Mouse (Mus musculus): Measurements from ENCODE around the gene Rabgef1.

The Rabgef1 gene

DNA sequence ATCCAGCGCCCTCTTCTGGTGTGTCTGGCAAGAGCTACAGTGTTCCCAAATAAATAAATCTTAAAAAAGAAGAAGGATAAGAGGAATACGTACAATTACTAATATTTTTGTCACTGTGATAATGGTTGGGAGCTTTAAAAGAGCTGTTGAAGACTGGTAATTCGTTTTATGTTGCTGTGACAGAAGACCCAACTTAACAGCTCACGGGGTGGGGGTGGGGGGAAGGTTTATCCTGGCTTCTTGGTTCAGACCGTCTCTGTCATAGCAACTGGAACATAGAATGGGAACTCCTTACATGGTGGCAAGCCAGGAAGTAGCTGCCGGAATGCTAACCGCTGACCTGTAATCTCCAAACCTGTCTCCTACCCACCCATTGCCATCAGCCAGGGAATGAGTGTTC lies 45.2 kb downstream of the Rabgef1 start, which contains the start of gene Tmem248:
Gene Tmem248, plus strand, starts transcription at position 301 of the 400 bp plus-strand sequence.
- DNase-seq (ENCODE audit: low read depth) = no peak

DNA sequence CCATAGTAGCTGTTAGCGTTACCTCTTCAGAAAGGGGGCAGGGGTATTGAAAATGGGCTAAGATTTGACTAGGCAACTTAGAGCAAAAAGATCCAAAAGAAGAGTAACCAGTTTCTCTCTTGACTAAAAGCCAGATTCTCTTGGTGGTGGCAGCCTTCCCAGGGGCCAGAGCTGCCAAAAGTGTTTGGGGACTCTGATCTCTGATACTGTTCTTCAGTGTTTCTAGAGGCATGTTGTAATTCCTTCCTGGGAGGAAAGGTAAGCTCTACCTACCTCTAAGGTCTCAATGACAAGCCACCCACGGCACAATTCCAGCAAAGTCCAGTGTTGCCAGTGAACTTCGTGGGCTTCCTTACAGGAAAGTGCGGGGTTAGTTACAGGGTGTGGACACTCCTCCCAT lies 45.8 kb downstream of the Rabgef1 start:
- no peak for DNase-seq (ENCODE audit: low read depth)

DNA sequence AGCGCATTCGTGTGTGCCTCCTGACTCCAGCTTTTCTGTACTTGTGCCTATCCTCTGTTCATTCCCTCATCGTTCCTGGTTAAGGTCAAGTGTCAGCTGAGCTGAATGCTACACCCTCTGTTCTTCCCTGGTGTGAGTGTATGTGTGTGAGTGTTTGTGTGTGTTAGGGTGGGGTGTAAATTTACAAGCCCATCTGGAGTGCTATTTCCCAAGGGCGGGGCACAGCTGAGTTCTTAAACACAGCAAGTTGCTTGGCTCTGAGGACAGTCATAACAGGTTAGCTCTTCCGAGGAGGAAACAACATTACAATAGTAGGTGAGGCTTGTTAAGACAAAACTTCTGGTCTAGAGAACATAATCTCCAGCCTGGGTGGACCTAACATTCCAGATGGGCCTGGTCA lies 46.7 kb downstream of the Rabgef1 start:
- DNase-seq (ENCODE audit: low read depth) = no peak

DNA sequence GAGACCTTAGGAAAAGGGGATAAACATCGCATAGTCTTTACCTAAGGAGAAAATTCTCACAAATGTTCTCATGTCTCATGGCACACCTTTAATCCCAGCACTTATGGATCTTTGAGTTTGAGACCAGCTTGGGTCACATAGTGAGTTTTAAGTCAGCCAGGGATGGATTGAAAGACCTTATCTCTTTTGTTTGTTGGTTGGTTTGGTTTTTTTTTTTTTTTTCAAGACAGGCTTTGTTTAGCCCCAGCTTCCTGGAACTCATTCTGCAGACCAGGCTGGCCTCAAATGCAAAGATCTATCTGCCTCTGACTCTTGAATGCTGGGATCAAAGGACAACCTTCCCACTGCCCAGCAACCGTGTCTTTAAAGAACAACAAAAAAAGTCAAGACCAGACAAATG lies 49.7 kb downstream of the Rabgef1 start:
- peak; percentile 11 for DNase-seq (ENCODE audit: low read depth)

DNA sequence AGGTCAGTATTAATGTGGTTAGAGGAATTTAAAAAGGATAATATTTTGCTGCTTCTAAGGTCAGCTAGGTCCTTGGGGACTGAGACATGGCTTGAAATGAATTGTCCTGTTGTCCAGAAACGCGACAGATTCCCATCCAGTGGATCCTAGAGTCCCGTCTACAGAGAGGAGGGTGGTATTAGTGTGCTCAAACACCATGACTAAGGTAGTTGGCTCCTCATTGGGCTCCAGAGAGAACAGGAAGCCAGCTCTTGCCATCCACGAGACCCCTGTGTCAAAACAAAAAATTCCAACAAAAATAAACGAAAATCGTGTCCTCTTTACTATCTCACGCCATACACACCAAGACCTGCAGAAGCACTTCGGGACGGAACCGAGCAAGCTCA lies 50.2 kb downstream of the Rabgef1 start:
- DNase-seq (ENCODE audit: low read depth) = no peak

DNA sequence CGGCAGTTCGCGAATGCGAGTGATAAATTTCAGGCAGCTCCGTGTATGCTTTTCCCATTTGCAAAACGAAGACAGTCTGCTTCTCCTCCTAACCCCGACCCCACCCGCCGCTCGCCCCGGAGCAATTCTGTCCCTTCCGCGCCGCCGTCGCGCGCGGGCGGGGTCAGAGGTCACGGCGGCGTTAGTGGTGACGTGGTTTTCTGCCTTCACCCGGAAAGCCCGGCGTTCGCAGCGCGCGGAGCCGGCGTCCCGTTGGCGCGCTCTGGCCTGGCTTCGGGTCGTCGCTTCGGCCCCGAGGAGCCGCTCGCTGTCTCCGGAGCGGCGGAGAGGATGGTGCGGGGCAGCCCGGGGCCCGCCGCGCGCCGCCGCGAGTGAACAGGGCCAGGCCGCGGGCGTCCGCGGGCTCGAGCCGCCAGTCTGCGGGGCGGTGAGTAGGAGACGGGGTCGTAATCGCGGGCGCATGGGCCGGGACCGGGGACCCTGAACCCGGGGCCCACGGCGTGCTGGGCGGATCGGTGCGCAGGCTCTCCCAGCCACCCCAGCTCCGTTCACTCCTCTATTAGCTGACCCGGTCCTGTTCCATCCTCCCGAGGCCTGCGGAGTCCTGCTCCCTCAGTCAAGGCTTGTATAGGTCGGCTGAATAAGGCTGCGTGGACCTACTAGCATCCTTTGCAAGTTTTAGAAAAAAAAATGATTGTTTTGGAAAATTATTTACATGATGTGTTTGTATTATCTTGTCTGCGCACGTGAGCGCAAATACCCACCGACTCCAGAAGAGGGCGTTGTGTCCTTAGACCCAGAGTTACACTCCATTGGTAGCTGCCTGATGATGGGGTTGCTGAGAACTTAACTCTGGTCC lies 50.8 kb downstream of the Rabgef1 start:
- DNase-seq (ENCODE audit: low read depth) = peak; percentile 94

DNA sequence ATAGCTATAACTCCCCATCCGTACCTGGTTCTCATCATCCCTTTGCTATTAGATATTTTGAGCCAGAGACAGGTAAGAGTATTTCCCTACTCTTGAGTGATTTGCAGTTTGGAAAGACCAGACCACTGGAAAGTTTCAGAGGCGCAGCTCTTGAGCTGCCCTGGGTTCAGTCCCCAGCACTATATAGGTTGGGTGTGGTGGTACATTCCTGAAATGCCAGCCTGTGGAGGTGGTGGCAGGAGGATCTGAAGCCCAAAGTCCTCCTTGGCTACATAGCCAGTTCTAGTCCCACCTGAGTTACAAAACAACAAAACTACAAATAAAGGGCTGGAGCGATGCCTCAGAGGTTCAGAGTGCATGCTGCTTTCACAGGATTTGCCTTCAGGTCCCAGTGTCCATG lies 55.2 kb downstream of the Rabgef1 start:
- no peak for DNase-seq (ENCODE audit: low read depth)

DNA sequence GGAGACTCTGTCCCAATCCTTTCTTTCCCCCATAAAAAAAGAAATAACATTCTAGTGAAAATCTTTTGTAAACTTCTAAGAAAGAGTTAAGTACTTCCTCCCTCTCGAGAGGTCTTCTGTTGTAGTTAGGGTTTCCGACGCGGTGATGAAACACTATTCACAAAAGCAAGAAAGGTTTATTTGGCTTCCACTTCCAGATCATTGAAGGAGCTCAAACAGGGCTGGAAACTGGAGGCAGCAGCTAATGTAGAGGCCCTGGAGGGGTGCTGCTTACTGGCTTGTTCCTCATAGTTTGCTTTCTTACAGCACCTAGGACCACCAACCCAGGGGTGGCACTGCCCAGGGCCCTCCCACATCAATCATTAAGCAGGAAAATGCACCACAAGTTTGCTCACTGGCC lies 56.5 kb downstream of the Rabgef1 start:
- no peak for DNase-seq (ENCODE audit: low read depth)

DNA sequence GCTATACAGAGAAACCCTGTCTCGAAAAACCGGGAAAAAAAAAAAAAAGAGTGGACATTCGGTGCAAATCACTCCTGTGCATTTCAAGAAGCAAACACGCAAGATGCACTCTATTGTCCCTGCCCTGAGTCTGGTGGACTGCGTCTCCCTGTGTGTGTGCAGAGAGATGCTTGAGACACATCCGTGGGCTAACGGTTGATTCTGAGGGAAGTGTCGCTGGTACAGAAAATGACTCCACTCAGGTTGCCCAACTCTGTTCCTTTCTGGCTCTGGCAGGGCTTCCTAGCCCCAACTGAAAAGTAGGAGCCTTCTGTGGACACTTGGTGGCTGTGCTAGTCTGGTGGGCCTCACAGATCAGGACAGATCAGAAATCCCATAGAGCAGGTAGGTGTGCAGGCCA lies 64.7 kb downstream of the Rabgef1 start:
- DNase-seq (ENCODE audit: low read depth) = no peak

DNA sequence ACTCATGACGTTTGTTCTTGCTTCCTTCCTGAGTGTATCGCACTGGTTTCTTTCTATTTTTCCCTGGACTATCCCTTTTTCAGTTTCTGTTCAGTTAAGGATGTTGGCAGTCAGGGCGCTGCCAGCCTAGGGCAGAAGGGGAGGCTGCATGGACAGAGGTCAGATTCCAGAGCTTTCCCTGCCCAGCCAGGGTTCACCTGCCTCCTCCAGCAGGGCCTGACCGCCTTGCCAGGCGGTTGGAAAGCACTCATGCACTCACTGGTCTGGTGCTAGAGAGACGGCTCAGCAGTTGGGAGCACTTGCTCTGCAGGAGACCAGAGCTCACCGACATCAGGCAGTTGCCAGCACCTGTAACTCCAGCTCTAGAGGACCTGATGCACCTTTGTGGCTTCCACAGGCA lies 67.6 kb downstream of the Rabgef1 start:
- no peak for DNase-seq (ENCODE audit: low read depth)

DNA sequence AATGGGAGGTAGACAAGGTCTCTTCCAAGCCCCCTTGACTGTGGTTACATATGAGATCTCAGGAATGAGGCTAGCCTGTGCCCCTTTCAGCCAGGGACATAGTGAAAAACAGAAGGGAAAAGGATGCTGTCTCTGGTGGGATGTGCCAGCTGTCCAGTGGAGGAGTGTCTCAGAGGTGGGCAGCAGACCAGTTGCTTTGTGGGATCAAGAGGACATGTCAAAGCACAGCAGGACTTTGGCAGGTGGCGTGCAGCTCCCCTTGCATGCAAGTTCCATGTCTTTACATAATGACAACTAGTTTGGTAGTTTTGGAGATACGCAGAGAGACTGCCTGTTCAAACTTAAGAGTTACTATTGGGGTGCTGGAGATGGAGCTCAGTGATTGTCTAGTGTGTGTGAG lies 68.3 kb downstream of the Rabgef1 start:
- DNase-seq (ENCODE audit: low read depth) = no peak

DNA sequence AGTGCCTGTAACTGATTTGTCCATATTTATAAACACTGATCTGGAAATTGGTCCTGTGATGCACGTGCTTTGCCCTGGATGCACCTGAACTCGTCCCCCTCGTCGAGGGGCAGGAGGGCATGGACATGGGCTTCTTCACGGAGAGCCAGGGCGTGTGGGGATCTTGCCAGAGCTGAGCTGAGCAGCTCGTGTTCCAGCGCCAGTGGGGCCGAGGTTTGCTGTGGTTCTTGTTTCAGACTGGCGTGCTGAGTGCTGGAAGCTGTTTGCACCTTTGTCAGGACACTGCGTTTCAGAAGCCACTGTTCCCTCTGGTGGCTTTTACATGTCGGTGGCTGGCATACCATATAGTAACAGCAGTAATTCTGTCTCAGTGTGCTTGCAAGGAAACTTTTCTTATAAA lies 69.8 kb downstream of the Rabgef1 start:
- DNase-seq (ENCODE audit: low read depth) = no peak

DNA sequence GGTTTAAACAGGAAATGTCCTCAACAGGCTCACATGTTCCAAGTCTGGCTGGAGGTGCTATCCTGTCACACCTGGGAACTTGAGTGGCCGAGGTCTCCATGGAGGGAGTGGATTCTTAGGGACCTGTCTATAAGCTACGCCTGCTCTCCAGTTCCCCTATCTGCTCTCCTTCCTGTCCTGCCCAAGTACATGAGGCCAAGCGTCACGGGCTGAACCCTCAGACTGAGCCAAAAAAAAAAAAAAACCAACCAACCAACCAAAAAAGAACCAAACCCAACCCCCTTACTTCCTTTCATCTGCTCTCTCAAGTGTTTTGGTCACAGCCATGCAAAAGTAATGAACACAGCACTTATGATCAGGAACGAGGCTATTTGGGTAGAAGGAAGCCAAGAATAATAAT lies 76.2 kb downstream of the Rabgef1 start:
- DNase-seq (ENCODE audit: low read depth) = no peak

DNA sequence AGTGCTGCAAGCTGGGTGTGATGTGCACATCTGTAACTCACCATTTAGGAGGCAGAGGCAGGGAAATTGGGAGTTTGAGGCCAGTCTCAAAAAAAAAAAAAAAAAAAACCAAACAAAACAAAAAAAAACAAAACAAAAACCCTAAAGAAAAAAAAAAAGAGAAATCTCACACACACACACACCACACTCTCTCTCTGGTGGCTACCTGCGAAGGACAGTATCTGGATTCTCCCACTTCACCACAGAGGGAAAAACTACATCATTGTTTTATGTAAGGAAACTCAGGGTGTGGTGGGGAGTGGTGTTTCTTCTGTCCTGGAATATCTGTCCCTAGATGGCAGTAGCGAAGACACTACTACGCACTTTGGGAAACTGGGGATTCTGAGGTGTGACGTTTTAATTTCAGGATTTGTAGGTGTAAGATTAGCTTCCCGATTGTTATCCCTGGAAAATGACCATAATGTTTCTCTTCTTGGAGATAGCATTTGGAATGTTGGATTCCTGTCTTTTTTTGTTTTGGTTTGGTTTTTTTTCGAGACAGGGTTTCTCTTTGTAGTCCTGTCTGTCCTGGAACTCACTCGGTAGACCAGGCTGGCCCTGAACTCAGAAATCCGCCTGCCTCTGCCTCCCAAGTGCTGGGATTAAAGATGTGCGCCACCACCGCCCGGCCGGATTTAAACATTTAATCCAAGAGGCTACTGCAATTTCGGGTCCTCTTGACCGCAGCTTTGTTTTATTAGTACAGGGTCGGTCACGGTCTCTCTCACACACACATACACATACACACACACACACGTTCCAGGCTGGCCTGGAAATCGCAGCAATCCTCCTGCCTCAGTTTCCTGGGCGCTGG lies 82.8 kb downstream of the Rabgef1 start:
- peak; percentile 78 for DNase-seq (ENCODE audit: low read depth)

DNA sequence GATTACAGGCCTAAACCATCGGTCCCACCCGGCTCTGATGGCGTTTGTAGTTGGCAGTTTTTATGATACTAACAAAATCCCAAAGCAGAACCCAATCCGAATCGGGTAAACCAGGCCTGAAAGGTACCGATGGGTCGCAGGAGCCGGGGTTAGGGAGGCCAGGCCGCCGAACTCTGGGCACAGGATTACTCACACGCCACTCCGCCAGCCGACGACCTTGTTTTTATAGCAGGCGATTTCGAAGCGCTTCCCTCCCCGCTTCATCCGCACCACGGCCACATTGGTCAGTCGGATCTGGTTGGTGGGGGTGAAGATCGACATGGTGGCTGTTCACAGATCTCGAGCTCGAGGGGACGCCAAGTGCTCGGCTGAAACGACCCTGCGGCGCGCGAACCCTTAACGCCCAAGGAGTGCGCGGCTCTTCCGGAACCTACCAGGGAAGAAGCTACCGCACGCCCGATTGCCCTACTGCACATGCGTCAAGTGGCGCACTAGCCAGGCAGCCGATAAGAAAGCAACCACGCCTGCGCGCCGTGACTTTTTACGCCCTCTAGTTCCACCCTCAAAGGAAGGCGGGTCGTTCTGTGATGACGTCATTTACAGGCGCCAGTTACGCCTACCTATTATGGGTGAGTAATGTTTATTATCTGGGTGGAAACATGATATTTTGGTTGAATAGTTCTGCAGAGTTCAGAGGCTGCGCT lies 83.6 kb downstream of the Rabgef1 start, which contains the start of the genes Sbds and Tyw1:
Gene Sbds, minus strand, starts transcription at position 514 of the 704 bp plus-strand sequence.
Gene Tyw1, plus strand, starts transcription at position 603 of the 704 bp plus-strand sequence.
- peak; percentile 100 for DNase-seq (ENCODE audit: low read depth)

DNA sequence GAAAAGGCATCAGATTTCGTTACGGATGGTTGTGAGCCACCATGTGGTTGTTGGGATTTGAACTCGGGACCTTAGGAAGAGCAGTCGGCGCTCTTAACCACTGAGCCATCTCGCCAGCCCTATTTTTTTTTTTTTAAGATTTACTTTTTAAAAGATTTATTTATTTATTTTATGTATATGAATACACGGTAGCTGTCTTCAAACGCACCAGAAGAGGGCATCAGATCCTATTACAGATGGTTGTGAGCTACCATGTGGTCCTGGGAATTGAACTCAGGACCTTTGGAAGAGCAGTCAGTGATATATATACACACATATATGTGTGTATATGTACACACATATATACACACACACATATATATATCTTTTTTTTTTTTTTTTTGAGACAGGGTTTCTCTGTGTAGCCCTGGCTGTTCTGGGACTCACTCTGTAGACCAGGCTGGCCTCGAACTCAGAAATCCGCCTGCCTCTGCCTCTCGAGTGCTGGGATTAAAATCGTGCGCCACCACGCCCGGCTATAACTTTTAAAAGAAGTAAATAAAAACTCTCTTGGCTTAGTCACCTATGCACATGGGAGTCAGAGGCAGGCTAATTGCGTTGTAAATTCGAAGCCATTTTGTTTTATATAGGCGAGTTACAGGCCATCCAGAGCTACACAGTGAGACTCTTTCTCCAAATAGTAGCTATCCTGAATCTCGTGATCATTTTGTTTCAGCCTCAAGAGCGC lies 84.4 kb downstream of the Rabgef1 start:
- peak; percentile 42 for DNase-seq (ENCODE audit: low read depth)

DNA sequence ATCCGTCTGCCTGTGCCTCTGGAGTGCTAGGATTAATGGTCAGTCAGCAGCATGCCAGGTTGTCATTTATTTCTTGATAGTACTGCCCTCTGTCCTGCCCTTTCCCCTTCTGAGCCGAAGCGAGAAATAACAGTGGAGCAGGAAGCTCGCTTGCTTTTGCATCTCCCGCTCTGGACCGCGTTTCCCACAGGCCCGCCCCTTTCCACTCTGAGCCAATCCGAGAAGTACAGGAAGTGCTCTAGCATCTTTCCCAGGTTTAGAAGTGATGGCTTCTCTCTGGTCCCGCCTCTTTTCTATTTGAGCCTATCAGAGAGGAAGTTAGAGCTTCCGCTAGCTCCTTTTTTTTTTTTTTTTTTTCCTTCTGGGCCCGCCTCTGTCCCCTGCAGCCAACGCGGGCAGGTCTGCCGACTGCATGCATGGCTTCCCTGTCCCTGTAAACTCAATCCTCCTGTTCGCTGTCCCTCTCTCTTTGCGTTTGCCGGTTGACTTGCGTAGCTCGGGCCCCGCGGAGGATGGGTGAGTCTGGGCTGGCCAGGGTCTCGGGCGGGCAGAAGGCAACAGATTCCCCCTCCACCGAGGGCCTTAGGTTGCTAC lies 85.2 kb downstream of the Rabgef1 start:
- DNase-seq (ENCODE audit: low read depth) = peak; percentile 96

DNA sequence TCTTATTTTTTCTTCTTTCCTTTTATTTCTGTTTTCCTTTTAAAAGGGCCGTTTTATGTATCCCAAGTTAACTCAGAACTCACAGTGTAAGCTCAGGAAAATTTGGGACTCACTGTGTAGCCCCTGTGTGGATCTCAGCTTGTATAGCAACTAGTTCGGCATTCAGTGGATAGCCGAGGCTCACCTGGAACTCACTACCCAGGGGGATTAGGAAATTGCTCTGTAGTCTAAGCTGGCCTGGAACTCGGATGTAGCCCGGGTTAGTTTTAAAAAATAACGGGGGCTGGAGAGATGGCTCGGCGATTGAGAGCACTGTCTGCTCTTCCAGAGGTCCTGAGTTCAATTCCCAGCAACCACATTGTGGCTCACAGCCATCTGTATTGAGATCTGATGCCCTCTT lies 85.7 kb downstream of the Rabgef1 start:
- no peak for DNase-seq (ENCODE audit: low read depth)

DNA sequence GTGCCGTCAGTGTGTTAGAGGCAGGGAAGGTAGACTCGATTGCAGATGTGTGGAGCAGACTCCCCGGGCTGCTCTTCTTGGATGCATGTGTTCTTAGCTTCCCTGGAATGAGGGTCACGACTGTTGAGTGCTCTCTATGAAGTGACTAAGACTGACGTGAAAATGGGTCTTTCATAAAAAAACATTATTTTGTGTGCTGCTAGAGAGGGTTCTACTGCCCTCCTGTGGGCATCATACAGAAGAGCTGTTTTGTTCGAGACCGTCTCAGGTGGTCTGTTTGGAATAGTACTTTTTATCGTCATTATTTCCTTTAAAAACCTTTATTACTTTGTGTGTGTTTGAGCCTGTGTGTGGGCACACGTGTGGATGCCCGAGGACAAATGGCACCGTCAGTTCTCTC lies 91.9 kb downstream of the Rabgef1 start:
- DNase-seq (ENCODE audit: low read depth) = peak; percentile 76

Data from NIH3T3 (cell line).